Mouse (Mus musculus) adrenal gland, adult (tissue): ENCODE results near the gene Ano10.
"Not testable (repeated sequence)": the region's sequence is repeated elsewhere in the genome, so short reads cannot be mapped to it uniquely, and the experiment has no call there.

Experiments
- DNase-seq, 2 experiments: peaks; one replicate each; pipeline ENCODE4 v3.0.0; 2022 to 2023; ENCODE audit warnings: low spot score in 1 of 2; ENCODE audit not compliant: inconsistent age in 2 of 2

Gene Ano10

DNA sequence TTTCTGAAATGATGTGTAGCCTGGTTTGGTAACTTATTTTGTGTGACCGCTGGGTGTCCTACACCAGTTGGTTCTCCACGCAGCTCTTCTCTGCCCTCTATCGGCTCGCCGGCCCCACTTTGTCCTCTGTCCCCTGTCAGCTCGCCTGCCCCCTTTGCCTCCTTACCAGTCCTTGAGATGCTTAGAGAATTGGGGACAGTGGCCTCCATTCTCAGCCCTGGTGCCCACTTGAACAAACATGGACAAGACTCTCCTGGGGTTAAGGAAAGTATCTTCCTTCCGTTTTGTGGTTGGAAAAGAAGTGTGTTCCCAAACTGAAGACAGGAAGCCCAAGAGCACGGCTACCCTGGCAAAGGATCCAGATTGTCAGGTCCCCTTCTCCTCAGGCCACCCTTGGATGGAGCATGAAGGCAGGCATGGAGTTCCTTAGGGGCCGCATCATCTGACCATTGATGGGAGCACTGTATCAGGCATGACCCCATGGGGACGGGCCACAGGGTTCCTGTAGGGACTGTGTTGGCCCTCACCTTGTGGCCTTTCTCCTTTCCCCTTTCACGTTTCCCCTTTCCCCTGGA lies 121.5 kb downstream of the Ano10 start:
- no peak for DNase-seq

DNA sequence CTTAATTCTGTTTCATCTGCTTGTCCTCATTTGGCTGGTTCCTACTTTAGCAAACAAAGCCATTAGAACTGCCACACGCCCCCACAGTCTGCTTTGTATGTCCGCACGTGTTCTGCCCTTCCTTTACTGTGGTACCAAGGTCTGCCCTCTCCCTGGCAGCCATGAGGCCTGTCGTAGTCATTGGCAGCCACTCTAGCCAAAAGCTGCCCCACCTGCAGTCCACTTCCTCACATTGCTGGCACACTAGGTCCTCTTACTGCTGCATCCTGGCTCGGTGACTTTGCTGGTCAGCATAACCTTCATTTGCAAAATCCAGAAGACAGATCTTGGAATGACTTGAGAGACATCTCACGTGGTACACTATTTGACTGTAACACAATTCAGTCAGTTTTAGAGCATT lies 124.3 kb downstream of the Ano10 start:
- DNase-seq: peak in 1 of 2 experiments; percentile 68

DNA sequence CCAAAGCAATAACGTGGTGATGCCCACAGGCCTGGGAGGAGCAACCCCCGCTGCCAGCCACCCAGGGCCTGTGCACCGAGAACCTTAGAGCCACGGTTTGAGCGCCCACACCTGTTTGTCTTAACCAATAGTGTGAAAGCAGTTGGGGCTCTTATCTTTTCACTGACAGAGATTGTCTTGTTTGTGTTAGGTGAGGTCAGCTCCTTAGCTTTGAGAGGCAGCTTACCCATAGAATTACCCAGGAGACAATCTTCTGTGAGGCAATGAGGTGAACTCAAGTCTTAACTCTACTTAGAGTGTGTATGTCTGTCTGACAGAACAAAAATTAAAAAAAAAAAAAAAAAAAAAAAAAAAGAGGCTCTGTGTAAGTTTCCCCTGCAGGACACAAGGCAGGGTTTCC lies 126.5 kb downstream of the Ano10 start:
- not testable (repeated sequence) for DNase-seq

DNA sequence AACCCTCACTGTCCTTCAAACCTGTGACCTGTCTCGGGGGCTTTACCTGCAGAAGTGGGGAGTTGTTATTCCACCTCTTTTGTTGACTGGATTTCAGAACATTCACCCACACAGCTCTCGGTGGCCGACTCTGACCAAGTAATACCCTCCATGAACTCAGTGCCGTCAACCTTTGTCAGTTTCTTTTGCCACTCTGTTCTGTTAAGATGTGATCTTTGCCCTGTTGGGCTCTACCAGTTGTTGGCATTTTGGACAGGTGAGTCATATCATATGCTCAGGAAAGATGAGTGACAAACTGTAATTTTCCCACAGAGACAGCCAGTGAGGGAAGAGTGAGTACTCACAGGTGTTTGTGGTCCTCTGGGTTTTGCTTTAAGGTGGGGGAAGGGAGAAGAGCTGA lies 129.7 kb downstream of the Ano10 start:
- DNase-seq: no peak

DNA sequence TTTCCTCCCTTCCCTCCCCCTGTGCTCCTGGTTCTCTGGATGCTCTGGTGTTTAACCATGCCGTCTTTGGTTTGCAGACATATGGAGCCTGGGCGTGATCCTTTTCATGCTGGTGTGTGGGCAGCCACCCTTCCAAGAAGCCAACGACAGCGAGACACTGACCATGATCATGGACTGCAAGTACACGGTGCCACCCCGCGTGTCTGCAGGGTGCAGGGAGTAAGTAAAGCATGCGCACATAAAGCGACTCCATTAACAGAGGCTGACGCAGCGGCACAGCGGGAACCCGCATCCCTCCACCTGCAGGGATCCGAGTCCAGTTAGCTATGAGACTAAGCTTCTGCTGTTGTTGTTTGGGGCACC lies 137.2 kb downstream of the Ano10 start:
- DNase-seq: no peak

DNA sequence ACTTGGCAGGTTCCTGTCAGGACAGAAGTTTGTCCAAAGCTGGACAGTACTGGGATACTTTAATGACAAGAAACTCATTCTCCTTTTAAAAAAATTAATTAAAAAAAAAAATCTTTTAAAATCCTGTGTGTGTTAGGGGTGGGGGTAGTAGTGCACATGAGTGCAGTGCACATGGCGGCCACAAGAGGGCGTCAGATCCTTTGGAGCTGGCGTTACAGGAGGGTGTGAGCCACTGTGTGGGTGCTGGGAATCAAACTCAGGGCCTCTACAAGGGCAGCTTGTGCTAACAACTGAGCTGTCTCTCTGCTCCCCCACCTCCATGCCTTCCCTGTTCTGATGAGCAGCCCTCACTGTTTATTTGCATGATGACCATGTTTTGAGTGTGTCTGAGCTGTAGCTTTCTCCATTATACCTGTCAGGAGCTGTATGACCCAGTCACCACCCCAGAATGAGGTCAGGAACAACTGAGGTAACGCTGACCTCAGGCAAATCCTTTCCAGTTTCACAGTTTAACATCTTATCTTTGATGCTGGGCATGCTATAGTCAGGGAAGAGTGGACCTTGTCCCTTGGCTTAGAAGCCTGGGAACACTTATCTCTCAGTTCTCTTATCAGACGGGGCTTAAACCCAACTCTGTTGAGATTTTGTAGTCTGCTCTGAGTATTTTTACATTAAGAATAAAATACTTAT lies 137.7 kb downstream of the Ano10 start:
- no peak for DNase-seq

DNA sequence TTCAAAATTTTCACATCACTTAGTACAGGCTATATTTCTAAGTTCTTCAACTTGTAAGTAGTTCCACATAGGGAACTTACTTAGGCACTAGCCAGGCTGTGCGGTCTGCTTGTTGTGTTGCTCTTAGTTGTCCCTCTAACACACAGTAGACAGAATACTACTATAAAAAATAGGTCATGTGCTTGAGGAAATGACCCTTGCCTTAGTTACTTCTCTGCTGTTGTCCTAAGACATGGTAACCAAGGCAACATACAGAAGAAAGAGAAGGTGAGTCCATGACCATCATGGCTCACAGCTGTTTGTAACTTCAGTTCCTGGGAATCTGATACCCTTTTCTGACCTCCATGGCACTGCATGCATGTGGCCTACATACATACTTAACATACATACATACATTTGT lies 139.0 kb downstream of the Ano10 start:
- no peak for DNase-seq

DNA sequence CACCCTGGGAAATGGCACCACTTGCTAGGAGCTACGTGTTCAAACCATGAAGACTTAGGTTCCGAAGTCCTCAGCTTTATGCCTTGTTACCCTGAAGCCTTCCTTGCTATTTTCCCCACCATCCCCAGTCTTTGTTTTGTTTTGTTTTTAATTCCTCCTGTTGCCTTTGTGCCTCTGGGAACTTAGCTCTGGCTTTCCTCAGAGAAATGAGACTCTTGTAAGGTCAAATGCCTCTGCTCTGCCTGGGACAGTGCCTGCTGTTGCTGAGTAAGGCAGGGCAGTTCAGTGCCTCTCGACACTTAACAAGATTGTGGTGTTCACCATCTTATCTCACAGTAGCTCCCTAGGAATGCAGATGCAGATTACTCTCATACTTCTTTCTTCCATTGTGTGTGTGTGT lies 140.8 kb downstream of the Ano10 start:
- DNase-seq: no peak

DNA sequence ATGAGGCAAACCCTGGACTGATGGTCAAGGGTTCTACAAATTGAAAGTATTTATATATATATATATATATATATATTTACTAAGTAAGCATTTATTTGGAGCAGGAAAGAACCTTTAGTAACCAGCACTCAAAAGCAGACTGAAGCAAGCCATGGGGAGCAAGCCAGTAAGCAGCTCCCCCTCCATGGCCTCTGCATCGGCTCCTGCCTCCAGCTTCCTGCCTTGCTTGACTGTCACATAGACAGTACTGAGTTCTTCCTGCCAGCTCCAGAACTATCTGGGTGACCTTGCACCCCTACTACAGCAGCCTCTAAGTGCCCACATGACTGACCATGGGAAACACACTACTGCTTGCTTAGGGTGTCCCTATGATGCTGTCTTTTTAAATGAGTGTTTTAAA lies 141.7 kb downstream of the Ano10 start:
- no peak for DNase-seq

DNA sequence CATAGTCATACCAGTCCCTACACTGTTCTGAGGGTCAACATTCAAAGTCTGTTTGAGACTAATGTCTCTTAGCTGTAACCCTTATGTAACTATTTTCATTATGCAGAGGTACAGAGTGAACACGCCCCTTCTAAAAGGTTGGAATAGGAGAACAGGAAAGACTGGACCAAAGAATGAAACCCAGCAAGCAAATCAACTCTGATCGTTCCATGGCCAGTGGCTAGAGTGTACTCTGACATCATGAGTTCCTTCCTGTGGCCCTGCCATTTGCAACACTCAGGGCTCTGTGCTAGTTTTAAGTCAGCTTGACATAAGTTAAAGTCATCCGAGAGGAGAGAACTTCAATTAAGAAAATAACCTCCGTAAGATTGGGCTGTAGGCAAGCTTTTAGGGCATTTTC lies 142.2 kb downstream of the Ano10 start:
- DNase-seq: no peak

DNA sequence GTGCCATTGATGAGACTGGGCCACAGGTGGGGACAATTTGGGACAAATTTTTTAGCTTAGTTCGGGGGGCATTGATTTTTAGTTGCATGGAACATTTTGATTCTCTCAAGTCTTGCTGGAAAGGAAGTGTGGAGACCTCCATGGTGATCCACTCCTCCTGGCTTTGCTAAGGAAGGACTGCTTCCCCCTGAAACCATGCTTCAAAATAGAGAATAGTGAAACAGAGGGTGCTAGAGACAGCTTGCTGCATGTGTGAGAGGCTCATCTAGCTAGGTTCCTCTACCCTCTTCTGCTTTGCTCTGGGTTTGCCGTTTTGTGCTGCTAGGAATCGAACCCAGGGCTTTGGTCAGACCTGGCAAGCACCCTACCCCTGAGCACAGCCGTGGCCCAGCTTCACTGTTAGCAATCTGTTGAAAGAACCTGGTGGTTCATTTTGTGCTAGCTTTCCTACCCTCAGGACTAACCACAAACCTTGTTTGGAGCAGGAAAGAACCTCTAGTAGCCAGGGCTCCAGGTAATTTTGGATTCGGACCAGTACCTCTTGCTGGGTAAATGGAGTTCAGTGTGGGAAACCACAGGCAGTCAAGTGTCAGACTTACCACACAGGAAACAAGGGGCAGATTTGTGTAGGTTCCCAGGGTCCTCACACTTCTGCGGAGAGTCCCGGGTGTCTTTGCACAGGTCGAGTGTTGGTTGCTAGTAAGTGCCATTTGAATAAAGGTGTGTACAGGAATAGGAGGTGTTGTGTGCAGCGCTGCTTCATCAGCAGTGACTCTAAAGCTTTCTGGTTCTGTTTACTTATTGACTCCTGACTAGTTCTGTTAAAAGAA lies 144.0 kb downstream of the Ano10 start:
- no peak for DNase-seq

DNA sequence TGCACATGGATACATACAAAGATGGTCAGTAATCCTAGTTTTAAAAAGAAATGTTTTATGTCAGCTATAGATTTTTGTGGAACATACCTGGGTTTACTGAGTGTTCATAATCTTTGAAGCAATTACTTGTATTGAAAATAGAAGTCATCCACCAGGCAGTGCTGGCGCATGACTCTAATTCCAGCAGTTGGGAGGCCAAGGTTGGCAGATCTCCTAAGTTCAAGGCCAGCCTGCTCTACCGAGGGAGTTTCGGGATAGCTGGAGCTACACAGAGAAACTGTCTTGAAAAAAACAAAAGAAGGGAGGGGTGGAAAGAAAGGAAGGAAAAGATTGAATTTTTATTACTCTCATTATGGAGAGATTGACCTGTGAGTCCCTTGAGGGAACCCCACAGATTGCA lies 145.9 kb downstream of the Ano10 start:
- peak; percentile 67 to 85 for DNase-seq

DNA sequence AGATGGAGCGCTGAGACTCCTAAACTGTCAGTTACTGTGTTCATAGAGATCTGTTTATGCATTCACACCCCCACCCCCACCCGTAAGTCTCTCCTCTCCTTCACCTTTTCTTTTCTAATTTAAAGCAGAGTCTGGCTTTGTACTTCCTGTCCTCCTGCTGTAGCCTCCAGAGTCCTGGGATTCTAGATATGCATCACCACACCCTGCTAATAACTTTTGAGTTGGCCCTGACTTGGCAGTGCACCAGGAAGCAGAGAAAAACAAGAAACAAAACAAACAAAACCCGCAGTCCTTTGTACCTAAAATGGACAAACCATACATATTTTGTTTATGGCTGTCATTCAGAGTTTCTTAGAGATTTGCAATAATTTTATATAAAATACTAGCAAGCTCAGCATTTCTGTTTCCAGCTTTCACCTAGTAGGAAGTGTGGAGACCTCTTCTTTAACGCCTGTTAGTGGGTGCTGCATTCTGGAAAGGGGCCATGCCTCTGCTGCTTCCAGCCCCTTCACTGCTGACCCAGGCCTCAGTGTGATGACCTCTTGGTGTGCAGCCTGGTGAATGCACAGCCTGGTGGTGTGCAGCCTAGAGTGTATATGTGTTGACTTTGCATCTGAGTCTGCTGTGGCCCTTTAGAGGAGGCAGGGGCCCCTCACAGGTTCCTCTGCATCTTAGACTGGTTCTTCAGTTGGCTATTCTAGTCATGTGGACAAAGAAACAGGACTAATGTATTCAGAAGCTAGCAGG lies 147.9 kb downstream of the Ano10 start:
- DNase-seq: no peak

DNA sequence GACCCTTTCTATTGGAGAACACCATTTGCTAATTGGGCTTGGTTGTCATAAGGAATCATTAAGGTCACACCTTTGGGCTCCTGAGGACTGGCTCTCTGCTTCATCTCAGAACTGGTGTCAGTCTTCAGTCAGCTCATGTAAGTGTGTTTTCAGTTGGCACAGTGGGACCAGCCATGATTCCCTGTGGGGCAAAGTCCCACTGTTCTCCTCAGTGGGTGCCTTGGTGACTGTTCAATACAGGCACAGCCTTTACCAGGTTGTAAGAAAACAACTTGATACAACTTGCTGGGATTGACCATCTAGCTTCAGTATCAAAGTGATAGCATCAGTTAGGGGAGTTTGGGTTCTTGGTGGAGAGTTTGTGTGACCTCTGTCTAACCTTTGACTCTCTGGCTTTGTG lies 148.5 kb downstream of the Ano10 start:
- no peak for DNase-seq

DNA sequence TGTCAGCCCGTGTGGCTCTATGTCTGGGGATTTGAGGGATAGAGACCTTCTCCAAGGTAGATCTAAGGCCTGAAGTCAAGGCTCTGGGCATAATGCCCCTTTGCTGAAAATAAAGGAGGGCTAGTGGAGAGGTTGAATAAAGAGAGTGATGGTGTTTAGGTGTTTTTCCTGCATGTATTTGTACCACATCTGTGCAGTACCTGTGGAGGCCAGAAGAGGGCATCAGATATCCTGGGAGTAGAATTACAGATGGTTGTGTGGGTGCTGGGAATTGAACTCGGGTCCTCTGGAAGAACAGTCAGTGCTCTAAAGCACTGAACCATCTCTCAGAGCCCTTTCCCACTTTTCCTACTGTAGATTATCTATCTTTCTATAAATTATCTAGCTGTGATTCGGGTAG lies 149.4 kb downstream of the Ano10 start:
- no peak for DNase-seq

DNA sequence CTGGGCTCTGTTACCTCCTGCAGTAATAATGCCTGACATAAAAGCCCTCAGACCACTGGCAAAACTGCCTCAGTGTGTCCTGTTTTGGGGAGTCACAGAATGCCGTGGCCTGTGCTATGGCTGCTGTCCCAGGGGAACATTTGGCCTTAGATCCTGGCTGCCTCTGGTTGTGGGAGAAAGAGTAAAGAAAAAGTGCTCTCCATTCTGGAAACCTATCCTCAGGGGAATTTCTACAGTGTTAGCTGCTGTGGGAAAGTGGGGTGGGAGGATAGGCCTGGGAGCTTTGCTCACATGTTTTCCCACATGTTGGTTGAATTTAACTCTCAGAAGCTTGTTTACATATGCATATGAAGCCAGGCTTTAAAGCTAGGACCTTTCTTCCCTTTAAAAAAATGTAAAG lies 151.0 kb downstream of the Ano10 start:
- no peak for DNase-seq

DNA sequence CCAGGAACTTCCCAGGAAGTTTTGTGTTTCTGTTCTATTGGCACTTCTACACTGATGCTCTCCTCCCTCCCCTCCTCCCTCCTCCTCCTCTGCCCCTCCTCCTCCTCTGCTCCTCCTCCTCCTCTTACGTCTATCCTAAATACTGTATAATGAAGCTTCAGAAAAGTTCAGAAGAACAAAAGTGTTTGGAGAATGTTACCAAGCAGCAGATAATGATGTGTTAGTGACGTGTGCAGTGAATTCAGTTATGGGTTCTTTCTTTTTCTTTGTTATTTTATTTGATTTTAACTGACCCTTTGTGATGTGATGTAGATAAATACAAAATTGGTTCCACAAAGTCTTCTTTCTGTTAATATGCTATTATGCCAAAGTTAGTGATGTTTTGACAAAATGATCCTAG lies 155.0 kb downstream of the Ano10 start:
- DNase-seq: no peak

DNA sequence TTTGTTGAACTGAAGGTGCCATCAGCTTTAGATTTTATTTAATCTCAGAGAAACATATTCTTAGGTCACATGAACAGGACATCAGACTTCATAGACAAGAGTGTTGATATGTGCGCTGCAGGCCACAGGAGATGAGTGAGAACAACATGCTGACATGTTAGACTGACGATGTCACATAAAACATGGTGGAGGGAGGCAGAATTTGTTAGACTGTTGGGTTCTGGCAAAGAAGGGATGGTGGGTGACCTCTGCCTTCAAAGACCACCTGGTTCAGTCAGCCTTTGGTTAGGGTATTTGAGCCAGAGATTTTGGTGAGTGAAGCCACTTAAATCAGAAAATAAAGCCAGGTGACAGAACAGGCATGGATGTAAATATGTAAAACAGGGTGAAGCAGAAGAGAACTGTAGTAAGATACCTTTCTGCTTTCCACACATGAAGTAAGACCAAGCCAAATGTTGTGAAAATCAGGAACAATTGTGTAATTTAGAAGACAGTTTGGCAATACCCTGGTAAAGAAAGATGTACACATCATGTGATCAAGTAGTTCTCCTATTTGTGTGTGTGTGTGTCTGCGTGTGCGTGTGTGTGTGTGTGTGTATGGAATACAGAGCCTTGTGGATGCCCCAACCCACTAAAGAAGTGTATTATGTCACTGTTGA lies 155.7 kb downstream of the Ano10 start:
- no peak for DNase-seq

DNA sequence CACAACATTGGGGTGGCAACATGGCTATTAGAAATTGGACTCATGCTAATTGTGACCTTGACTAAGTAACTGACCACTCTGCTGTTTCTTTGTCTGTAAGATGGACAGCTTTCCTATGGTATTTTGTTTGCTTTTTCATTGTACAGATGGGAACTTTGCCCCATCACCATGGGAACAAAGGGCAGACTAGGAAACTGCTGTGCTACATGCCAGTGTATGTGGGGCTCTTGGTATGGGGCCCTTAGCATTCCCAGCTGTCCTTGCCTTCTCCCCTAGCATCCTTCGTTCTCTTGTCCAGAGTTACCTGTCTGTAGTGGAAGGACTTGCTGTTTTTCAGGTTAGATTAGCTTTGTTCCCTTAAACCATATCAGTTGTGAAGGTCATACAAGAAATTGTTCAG lies 156.3 kb downstream of the Ano10 start:
- DNase-seq: no peak

DNA sequence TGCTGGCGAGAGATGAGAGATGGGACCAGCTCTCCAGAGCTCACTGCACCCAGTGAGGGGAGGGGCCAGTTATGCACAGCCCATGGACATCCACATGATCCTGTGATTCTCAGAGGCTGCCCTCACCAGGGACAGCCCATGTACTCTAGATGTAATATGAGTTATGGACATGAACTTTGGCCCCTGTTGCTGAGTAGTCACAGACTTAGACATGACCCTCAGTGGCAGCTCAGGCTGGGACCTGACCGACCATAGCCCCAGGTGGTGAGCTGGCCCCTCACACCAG lies 158.4 kb downstream of the Ano10 start:
- no peak for DNase-seq

DNA sequence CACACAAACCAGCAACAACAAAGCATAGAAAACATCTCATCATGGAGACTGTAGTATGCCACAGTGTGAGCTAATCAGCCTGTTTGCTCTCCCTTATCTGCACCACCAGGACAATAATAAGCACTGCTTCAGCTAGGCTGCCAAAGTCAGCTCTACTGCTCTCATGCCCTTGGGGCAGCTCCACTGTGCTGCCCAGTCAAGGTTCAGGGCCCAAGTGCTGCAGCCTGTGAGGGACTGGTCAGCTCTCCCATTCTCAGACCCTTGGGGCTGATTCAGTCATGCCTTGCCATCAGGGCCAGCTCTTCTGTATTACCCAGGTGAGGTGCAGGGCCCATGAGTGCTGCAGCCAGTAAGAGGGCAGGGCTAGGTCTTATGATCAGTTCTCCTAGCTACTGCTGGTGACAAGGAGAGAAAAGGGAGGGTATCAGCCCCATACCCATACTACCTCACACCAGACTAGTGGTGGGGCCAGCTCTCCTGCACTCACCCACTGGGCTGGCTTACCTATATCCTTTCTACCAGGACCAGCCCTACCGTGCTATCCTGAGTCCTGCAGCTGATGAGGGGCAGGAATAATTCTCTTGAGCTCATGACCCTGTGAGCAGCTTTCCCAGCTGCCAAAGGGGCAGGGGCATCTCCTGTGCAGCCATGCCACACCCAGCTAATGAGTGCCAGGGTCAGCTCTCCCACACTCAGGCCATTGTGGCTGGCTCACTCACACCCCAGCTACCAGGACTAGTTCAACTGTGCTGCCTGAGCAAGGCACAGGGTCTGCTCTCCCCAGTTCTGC lies 158.9 kb downstream of the Ano10 start:
- DNase-seq: peak in 1 of 2 experiments; percentile 80
